Mouse (Mus musculus): Measurements from ENCODE around the gene Vat1. TPM values are rescaled to one million over a fixed set of nuclear protein-coding genes. Genes with fewer than 3 reads are reported as not detected.
A peak's percentile ranks its signal among the peaks of the same experiment; 100 is the strongest.

Vat1 gene
- polyA plus RNA-seq, 1 experiment from 2014 or later = 145 TPM

DNA sequence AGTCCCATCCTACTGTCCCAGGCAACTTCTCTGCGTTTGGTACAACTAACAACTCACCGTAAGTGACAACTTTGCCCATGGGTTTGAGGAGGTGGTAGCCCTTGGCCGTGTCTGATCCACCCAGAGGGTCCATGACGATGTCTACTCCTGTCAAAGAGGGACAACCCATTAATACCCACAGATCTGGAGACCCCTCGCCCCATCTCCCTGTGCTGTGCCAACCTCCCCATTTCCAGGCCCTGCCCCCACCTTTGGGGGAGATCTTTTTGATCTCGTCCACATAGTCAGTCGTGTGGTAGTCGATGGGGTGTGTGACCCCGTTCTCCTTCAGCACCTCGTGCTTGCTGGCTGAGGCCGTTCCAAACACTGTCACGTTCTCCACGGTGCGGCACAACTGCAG is 3.9 kb downstream of the Vat1 start:
- Histone ChIP-seq H3K9ac (ENCODE audit: low read depth, low read length) (0 out of 2 replicates have a peak overlapping the region, but pooled peaks have one; percentile 38), H3K4me2 (ENCODE audit: low read length) (peak overlapping the region; percentile 79), H3K4me1 (ENCODE audit: control insufficient read depth, insufficient read depth, low read length) (peaks cover 33% of the 10 kb centered on the region), H3K4me3 (ENCODE audit: low read depth, low read length) (no peak overlapping the region), H3K36me3 (ENCODE audit: control insufficient read depth, insufficient read depth, low read length) (peaks cover 40% of the 10 kb centered on the region), H3K27me3 (ENCODE audit: control insufficient read depth, insufficient read depth, low read depth, low read length) (no peaks in the 10 kb centered on the region), H3K27ac (ENCODE audit: low read length) (peak overlapping the region; percentile 53), H3K9me3 (replicated peaks; ENCODE audit: control insufficient read depth, low read length, poor library complexity, severe bottlenecking) (no peaks in the 10 kb centered on the region)
- ATAC-seq = no peak
- WGBS = 58% methylated on average over 14 of the region's 14 CpGs

DNA sequence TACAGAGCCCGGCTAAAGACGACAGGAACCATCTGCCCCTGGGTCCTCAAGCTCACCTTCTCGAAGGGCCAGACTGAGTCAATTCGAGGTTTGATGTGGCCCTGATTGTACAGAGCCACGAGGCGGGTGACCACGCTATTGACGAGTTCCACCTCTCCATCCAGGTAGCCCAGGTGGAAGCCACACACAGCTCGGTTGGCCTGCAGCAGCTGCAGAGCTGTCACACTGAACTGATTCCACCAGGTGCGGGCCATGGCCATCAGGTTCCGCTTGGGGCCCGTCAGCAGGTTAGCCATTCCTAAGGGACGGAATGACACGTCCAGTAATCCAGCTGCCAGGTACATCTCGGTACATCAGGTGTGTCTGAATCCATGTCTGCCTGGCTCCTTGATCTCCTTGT is 5.7 kb downstream of the Vat1 start:
- H3K9ac ChIP-seq (ENCODE audit: low read depth, low read length) = no peak overlapping the region
- H3K4me1 ChIP-seq (ENCODE audit: control insufficient read depth, insufficient read depth, low read length) = peaks cover 26% of the 10 kb centered on the region
- H3K9me3 ChIP-seq (replicated peaks; ENCODE audit: control insufficient read depth, low read length, poor library complexity, severe bottlenecking) = no peaks in the 10 kb centered on the region
- H3K27ac ChIP-seq (ENCODE audit: low read length) = no peak overlapping the region
- whole genome bisulfite sequencing = 88% methylated on average over 15 of the region's 15 CpGs
- H3K27me3 ChIP-seq (ENCODE audit: control insufficient read depth, insufficient read depth, low read depth, low read length) = no peaks in the 10 kb centered on the region
- H3K4me3 ChIP-seq (ENCODE audit: low read depth, low read length) = no peak overlapping the region
- peaks cover 42% of the 10 kb centered on the region for H3K36me3 ChIP-seq (ENCODE audit: control insufficient read depth, insufficient read depth, low read length)
- ATAC-seq = no peak
- H3K4me2 ChIP-seq (ENCODE audit: low read length) = no peak overlapping the region

- no peaks in the 10 kb centered on the region for H3K27me3 ChIP-seq (ENCODE audit: control insufficient read depth, insufficient read depth, low read depth, low read length)
- ATAC-seq = no peak
- 39% methylated on average over 4 of the region's 6 CpGs for WGBS
- peaks cover 42% of the 10 kb centered on the region for H3K36me3 ChIP-seq (ENCODE audit: control insufficient read depth, insufficient read depth, low read length)
- H3K4me3 ChIP-seq (ENCODE audit: low read depth, low read length) = no peak overlapping the region
- no peaks in the 10 kb centered on the region for H3K9me3 ChIP-seq (replicated peaks; ENCODE audit: control insufficient read depth, low read length, poor library complexity, severe bottlenecking)
- H3K9ac ChIP-seq (ENCODE audit: low read depth, low read length) = no peak overlapping the region
- no peak overlapping the region for H3K4me2 ChIP-seq (ENCODE audit: low read length)
- H3K27ac ChIP-seq (ENCODE audit: low read length) = no peak overlapping the region
- peaks cover 26% of the 10 kb centered on the region for H3K4me1 ChIP-seq (ENCODE audit: control insufficient read depth, insufficient read depth, low read length)
Measured at GRCm38 (mm10) chr11:101459716-101460115, 6.3 kb downstream of the Vat1 start.

DNA sequence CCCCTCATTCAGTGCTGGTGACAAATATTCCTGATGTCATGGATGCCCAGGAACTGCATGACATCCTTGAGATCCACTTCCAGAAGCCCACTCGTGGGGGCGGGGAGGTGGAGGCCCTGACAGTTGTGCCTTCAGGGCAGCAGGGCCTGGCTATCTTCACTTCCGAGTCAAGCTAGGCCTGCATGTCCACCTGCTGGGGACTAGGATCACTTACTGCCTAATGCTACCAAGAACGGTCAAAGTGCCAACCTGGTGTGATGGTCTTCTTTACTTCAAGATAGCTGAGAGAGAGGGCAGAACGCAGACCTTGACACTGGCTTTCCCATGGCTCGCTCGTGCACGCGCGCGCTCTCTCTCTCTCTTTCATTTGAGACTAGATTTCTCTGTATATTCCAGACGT is 7.8 kb downstream of the Vat1 start:
- Histone ChIP-seq H3K4me1 (ENCODE audit: control insufficient read depth, insufficient read depth, low read length) (peaks cover 12% of the 10 kb centered on the region), H3K4me2 (ENCODE audit: low read length) (no peak overlapping the region), H3K27ac (ENCODE audit: low read length) (no peak overlapping the region), H3K9ac (ENCODE audit: low read depth, low read length) (no peak overlapping the region), H3K4me3 (ENCODE audit: low read depth, low read length) (no peak overlapping the region), H3K9me3 (replicated peaks; ENCODE audit: control insufficient read depth, low read length, poor library complexity, severe bottlenecking) (no peaks in the 10 kb centered on the region), H3K27me3 (ENCODE audit: control insufficient read depth, insufficient read depth, low read depth, low read length) (no peaks in the 10 kb centered on the region), H3K36me3 (ENCODE audit: control insufficient read depth, insufficient read depth, low read length) (peaks cover 42% of the 10 kb centered on the region)
- ATAC-seq = no peak
- WGBS = 84% methylated on average over 12 of the region's 12 CpGs

GRCm38 (mm10) chr11:101457631-101458030 is 8.4 kb downstream of the Vat1 start:
- Histone ChIP-seq H3K36me3 (ENCODE audit: control insufficient read depth, insufficient read depth, low read length) (peaks cover 42% of the 10 kb centered on the region), H3K27ac (ENCODE audit: low read length) (no peak overlapping the region), H3K9me3 (replicated peaks; ENCODE audit: control insufficient read depth, low read length, poor library complexity, severe bottlenecking) (no peaks in the 10 kb centered on the region), H3K4me3 (ENCODE audit: low read depth, low read length) (no peak overlapping the region), H3K9ac (ENCODE audit: low read depth, low read length) (no peak overlapping the region), H3K4me1 (ENCODE audit: control insufficient read depth, insufficient read depth, low read length) (peaks cover 6% of the 10 kb centered on the region), H3K27me3 (ENCODE audit: control insufficient read depth, insufficient read depth, low read depth, low read length) (no peaks in the 10 kb centered on the region), H3K4me2 (ENCODE audit: low read length) (no peak overlapping the region)
- WGBS = 95% methylated on average over 7 of the region's 9 CpGs
- ATAC-seq = no peak

DNA sequence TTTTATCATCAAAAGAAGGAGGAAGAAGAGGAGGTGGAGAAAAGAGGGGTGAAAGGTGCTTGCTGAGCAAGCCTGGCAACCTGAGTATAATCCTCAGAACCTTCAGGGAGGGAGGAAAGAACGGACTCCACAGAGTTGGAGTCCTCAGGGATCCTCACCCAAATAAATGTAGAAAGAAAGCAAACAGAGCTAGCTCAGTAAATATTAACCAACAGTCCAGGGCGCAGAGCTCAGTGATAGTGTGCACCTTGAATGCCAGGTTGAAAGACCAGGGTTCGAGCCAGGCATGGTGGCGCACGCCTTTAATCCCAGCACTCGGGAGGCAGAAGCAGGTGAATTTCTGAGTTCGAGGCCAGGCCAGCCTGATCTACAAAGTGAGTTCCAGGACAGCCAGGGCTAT is 10.4 kb downstream of the Vat1 start:
- no peaks in the 10 kb centered on the region for H3K9me3 ChIP-seq (replicated peaks; ENCODE audit: control insufficient read depth, low read length, poor library complexity, severe bottlenecking)
- H3K27ac ChIP-seq (ENCODE audit: low read length) = no peak overlapping the region
- WGBS = 86% methylated on average over 7 of the region's 7 CpGs
- no peak overlapping the region for H3K9ac ChIP-seq (ENCODE audit: low read depth, low read length)
- ATAC-seq = no peak
- no peak overlapping the region for H3K4me3 ChIP-seq (ENCODE audit: low read depth, low read length)
- H3K4me1 ChIP-seq (ENCODE audit: control insufficient read depth, insufficient read depth, low read length) = no peaks in the 10 kb centered on the region
- no peaks in the 10 kb centered on the region for H3K27me3 ChIP-seq (ENCODE audit: control insufficient read depth, insufficient read depth, low read depth, low read length)
- no peak overlapping the region for H3K4me2 ChIP-seq (ENCODE audit: low read length)
- H3K36me3 ChIP-seq (ENCODE audit: control insufficient read depth, insufficient read depth, low read length) = peaks cover 27% of the 10 kb centered on the region

- ATAC-seq = no peak; the same call in 1 of the 2 replicates
Measured at GRCm38 (mm10) chr11:101454702-101455101, 11.3 kb downstream of the Vat1 start.

DNA sequence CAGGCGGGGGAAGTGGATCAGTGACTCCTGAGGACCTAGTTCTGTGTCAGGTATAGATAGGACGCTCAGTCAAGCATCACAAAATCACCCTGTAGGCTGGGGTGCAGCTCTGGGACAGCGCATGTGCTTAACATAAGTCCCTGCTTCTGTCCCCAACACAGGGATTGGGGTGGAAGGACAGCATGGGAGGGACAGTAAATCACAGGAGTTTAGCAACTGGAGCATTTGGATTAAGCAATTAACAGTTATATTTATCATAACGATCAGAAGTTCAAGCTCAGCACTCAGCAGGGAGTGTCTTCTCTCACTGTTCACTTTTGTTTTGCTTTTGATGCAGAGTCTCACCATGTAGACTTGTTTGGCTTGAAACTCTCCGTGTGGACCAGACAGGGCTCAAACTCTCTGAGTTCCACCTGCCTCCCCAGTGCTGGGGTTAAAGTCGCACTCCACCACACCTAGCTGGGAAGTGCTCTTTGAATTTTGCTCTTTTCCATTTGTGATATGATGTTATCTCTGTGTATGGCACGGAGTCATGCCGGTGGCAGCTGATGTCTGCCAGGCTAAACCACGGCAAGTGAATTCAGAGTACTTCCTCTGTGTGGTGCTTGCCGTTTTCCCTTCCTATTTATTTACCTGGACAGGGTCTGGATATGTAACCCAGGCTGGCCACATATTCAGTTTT is 13.8 kb downstream of the Vat1 start:
- 76% methylated on average over 10 of the region's 10 CpGs for WGBS
- Histone ChIP-seq H3K36me3 (ENCODE audit: control insufficient read depth, insufficient read depth, low read length) (peaks cover 4% of the 10 kb centered on the region; the same call in 1 of the 2 replicates), H3K9me3 (replicated peaks; ENCODE audit: control insufficient read depth, low read length, poor library complexity, severe bottlenecking) (no peaks in the 10 kb centered on the region), H3K27me3 (ENCODE audit: control insufficient read depth, insufficient read depth, low read depth, low read length) (no peaks in the 10 kb centered on the region), H3K4me1 (ENCODE audit: control insufficient read depth, insufficient read depth, low read length) (no peaks in the 10 kb centered on the region), H3K9ac (ENCODE audit: low read depth, low read length) (no peak overlapping the region), H3K27ac (ENCODE audit: low read length) (no peak overlapping the region), H3K4me3 (ENCODE audit: low read depth, low read length) (no peak overlapping the region), H3K4me2 (ENCODE audit: low read length) (no peak overlapping the region)
- no peak for ATAC-seq

More at GRCm38 (mm10) chr11:101454702-101455101, 11.3 kb downstream of the Vat1 start:
- WGBS = 30% methylated on average over 6 of the region's 6 CpGs
- H3K27ac ChIP-seq (ENCODE audit: low read length) = no peak overlapping the region
- peaks cover 18% of the 10 kb centered on the region for H3K36me3 ChIP-seq (ENCODE audit: control insufficient read depth, insufficient read depth, low read length)
- H3K27me3 ChIP-seq (ENCODE audit: control insufficient read depth, insufficient read depth, low read depth, low read length) = no peaks in the 10 kb centered on the region
- H3K4me3 ChIP-seq (ENCODE audit: low read depth, low read length) = no peak overlapping the region
- no peaks in the 10 kb centered on the region for H3K4me1 ChIP-seq (ENCODE audit: control insufficient read depth, insufficient read depth, low read length)
- no peak overlapping the region for H3K4me2 ChIP-seq (ENCODE audit: low read length)
- H3K9me3 ChIP-seq (replicated peaks; ENCODE audit: control insufficient read depth, low read length, poor library complexity, severe bottlenecking) = no peaks in the 10 kb centered on the region
- H3K9ac ChIP-seq (ENCODE audit: low read depth, low read length) = no peak overlapping the region

DNA sequence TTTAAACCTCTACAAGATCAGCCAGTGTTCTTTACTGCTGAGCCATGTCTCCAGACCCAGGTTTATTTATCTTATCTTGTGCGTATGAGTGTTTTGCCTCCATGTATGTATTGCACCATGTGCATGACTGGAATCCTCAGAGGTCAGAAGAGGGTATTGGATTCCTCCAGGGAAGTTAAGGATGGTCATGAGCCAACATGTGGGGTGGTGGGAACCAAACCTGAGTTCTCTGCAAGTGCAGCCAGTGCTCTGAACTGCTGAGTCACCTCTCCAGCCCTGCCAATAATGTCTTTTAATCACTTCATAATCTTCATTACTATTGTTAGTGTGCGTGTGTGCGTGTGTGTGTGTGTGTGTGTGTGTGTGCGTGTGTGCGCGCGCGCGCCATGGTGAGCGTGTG is 14.5 kb downstream of the Vat1 start:
- no peak for ATAC-seq
- no peak overlapping the region for H3K4me2 ChIP-seq (ENCODE audit: low read length)
- H3K36me3 ChIP-seq (ENCODE audit: control insufficient read depth, insufficient read depth, low read length) = no peaks in the 10 kb centered on the region
- H3K27me3 ChIP-seq (ENCODE audit: control insufficient read depth, insufficient read depth, low read depth, low read length) = no peaks in the 10 kb centered on the region
- 92% methylated on average over 10 of the region's 10 CpGs for WGBS
- H3K9ac ChIP-seq (ENCODE audit: low read depth, low read length) = no peak overlapping the region
- no peaks in the 10 kb centered on the region for H3K9me3 ChIP-seq (replicated peaks; ENCODE audit: control insufficient read depth, low read length, poor library complexity, severe bottlenecking)
- H3K4me3 ChIP-seq (ENCODE audit: low read depth, low read length) = no peak overlapping the region
- no peak overlapping the region for H3K27ac ChIP-seq (ENCODE audit: low read length)
- no peaks in the 10 kb centered on the region for H3K4me1 ChIP-seq (ENCODE audit: control insufficient read depth, insufficient read depth, low read length)

All from midbrain, embryonic 16.5 days (tissue).